Comparison of ENCODE assay signal across 9 mouse cellular contexts in genomic region chr7:28827338-28827737, GRCm38 (mm10). TPM values are rescaled to one million over a fixed set of nuclear protein-coding genes. Genes with fewer than 3 reads are reported as not detected.
A peak's percentile ranks its signal among the peaks of the same experiment; 100 is the strongest.
DNase-seq lines count a peak whose midpoint lies in the region; ATAC-seq and TF ChIP-seq lines count a peak whose summit lies in the region.
"Had no signal": no experiment of that assay in that cellular context is flagged by ENCODE, and none has a peak within 500 bp of the region (broad histone marks: within the 10 kb centered on the region; RNA-seq: fewer than 3 reads in every experiment).

No protein-coding gene starts in this region.

- WGBS in forebrain, embryonic 11.5 days: 73% methylated on average over 3 of the region's 3 CpGs
- WGBS in hindbrain, embryonic 11.5 days: 79% methylated on average over 3 of the region's 3 CpGs

- H3K4me3 ChIP-seq in forebrain, embryonic 11.5 days (ENCODE audit: low read depth, low read length): no peak overlapping the region
- H3K4me3 ChIP-seq in hindbrain, embryonic 11.5 days (ENCODE audit: low read depth, low read length): no peak overlapping the region
- H3K4me3 ChIP-seq: hindbrain, embryonic 12.5 days had no signal

- intact Hi-C loops in left cerebral cortex, postnatal 14 days (cut with DNase I): loop anchor here (5.0 kb wide), 1 partner anchor 40 kb away; no protein-coding TSS in a partner anchor

- ATAC-seq in frontal cortex, adult (ENCODE audit: low TSS enrichment): no peak
- ATAC-seq in inflammation-experienced regulatory T-cells, adult 6 months: no peak
- ATAC-seq in forebrain, embryonic 11.5 days (replicated peaks; ENCODE audit: low FRiP score): no peak
- ATAC-seq in hindbrain, embryonic 11.5 days (ENCODE audit: low FRiP score): no peak

- H3K27ac ChIP-seq in forebrain, embryonic 11.5 days (ENCODE audit: low read depth, low read length): no peak overlapping the region
- no peak overlapping the region for H3K27ac ChIP-seq in hindbrain, embryonic 11.5 days (ENCODE audit: low read depth, low read length)
- H3K27ac ChIP-seq: hindbrain, embryonic 12.5 days had no signal

- no peak overlapping the region for H3K4me2 ChIP-seq in forebrain, embryonic 11.5 days (ENCODE audit: low read depth, low read length, severe bottlenecking)
- H3K4me2 ChIP-seq in hindbrain, embryonic 11.5 days (replicated peaks; ENCODE audit: low read depth, low read length): no peak overlapping the region
- H3K4me2 ChIP-seq: hindbrain, embryonic 12.5 days had no signal

- no peak for TF ChIP-seq POLR2A in brain, embryonic 14.5 days (IDR thresholded peaks at IDR 0.05; ENCODE audit: borderline replicate concordance, extremely low read depth, insufficient read depth, insufficient read length, poor library complexity, severe bottlenecking)

- no peak for TF ChIP-seq CTCF in brain, embryonic 14.5 days (IDR thresholded peaks at IDR 0.05; ENCODE audit: borderline replicate concordance, extremely low read depth, insufficient read depth, insufficient read length)

- DNase-seq in frontal cortex, postnatal 36 days (ENCODE audit: low spot score in 2 of 2): peak; percentile 49 to 79
- DNase-seq in 3T3-L1 (ENCODE audit: low read depth, low spot score): peak; percentile 85
- DNase-seq in brain, embryonic 14.5 days (ENCODE audit: low read depth): peak; percentile 87
- DNase-seq in left cerebral cortex, postnatal 14 days (ENCODE audit: low spot score in 2 of 2): peak; percentile 83 to 89
- no peak for DNase-seq in forebrain, embryonic 11.5 days (ENCODE audit: low spot score)
- DNase-seq in hindbrain, embryonic 11.5 days (ENCODE audit: low spot score): no peak

- peaks cover 5% of the 10 kb centered on the region; the same call in 1 of the 2 replicates for H3K4me1 ChIP-seq in forebrain, embryonic 11.5 days (replicated peaks; ENCODE audit: control insufficient read depth, insufficient read depth, low read length)
- no peaks in the 10 kb centered on the region for H3K4me1 ChIP-seq in hindbrain, embryonic 11.5 days (replicated peaks; ENCODE audit: control insufficient read depth, insufficient read depth, low read length)

- H3K9ac ChIP-seq in forebrain, embryonic 11.5 days (ENCODE audit: low read length): no peak overlapping the region
- H3K9ac ChIP-seq in hindbrain, embryonic 11.5 days (ENCODE audit: low read depth, low read length): no peak overlapping the region
- H3K9ac ChIP-seq: hindbrain, embryonic 12.5 days had no signal

- H3K36me3 ChIP-seq in forebrain, embryonic 11.5 days (ENCODE audit: control insufficient read depth, insufficient read depth, low read length): peaks cover 2% of the 10 kb centered on the region; the same call in 1 of the 2 replicates
- peaks cover 3% of the 10 kb centered on the region; the same call in 1 of the 2 replicates for H3K36me3 ChIP-seq in hindbrain, embryonic 11.5 days (ENCODE audit: control insufficient read depth, insufficient read depth, low read length)

- no peaks in the 10 kb centered on the region for H3K9me3 ChIP-seq in forebrain, embryonic 11.5 days (ENCODE audit: control insufficient read depth, low read length)
- no peaks in the 10 kb centered on the region for H3K9me3 ChIP-seq in hindbrain, embryonic 11.5 days (ENCODE audit: control insufficient read depth, low read length)
- H3K9me3 ChIP-seq: hindbrain, embryonic 12.5 days had no signal

- H3K27me3 ChIP-seq in forebrain, embryonic 11.5 days (ENCODE audit: control insufficient read depth, insufficient read depth, low read length): no peaks in the 10 kb centered on the region
- H3K27me3 ChIP-seq in hindbrain, embryonic 11.5 days (ENCODE audit: control insufficient read depth, insufficient read depth, low read length): no peaks in the 10 kb centered on the region
- H3K27me3 ChIP-seq: hindbrain, embryonic 12.5 days had no signal

RNA-seq across cellular contexts. Expression of gene Ech1, which starts 2.3 kb away (rescaled TPM):
- polyA plus RNA-seq in brain, embryonic 14.5 days (2012; rRNA removed): 77.8 and 100 TPM in 2 replicates
- total RNA-seq in left cerebral cortex, postnatal 14 days (2021): 10 to 100 TPM; 43.6 to 44.2 TPM
- polyA plus RNA-seq in inflammation-experienced regulatory T-cells, adult 6 months (2017; shearing (Covaris generic)): 100 to 1,000 TPM; 190 to 267 (median 222) TPM
- polyA plus RNA-seq in forebrain, embryonic 11.5 days (2014; fragmentation: Nextera tagmentation; extraction: Ambion mirVana): 70.6 and 74.0 TPM in 2 replicates
- 83.8 and 84.2 TPM in 2 replicates for polyA plus RNA-seq in hindbrain, embryonic 11.5 days (2014; fragmentation: Nextera tagmentation; extraction: Ambion mirVana)

RNA-seq across cellular contexts. Expression of gene Lgals4, which starts 6.3 kb away (rescaled TPM):
- polyA plus RNA-seq in brain, embryonic 14.5 days (2012; rRNA removed): 6.0 and 7.0 TPM in 2 replicates
- 1 to 10 TPM; 2.6 TPM for total RNA-seq in left cerebral cortex, postnatal 14 days (2021)
- polyA plus RNA-seq in inflammation-experienced regulatory T-cells, adult 6 months (2017; shearing (Covaris generic)): 10 to 100 TPM; 18.1 to 38.8 (median 20.9) TPM
- polyA plus RNA-seq in forebrain, embryonic 11.5 days (2014; fragmentation: Nextera tagmentation; extraction: Ambion mirVana): 1.1 and 1.7 TPM in 2 replicates
- polyA plus RNA-seq in hindbrain, embryonic 11.5 days (2014; fragmentation: Nextera tagmentation; extraction: Ambion mirVana): 2.1 and 2.5 TPM in 2 replicates

RNA-seq across cellular contexts. Expression of gene Hnrnpl, which starts 19.0 kb away (rescaled TPM):
- 444 and 451 TPM in 2 replicates for polyA plus RNA-seq in brain, embryonic 14.5 days (2012; rRNA removed)
- 100 to 1,000 TPM; 401 to 422 TPM for total RNA-seq in left cerebral cortex, postnatal 14 days (2021)
- polyA plus RNA-seq in inflammation-experienced regulatory T-cells, adult 6 months (2017; shearing (Covaris generic)): 100 to 1,000 TPM; 171 to 386 (median 383) TPM
- 338 and 382 TPM in 2 replicates for polyA plus RNA-seq in forebrain, embryonic 11.5 days (2014; fragmentation: Nextera tagmentation; extraction: Ambion mirVana)
- 306 and 312 TPM in 2 replicates for polyA plus RNA-seq in hindbrain, embryonic 11.5 days (2014; fragmentation: Nextera tagmentation; extraction: Ambion mirVana)

RNA-seq across cellular contexts. Expression of gene Lgals7, which starts 36.3 kb away (rescaled TPM):
- 30.7 and 31.2 TPM in 2 replicates for polyA plus RNA-seq in brain, embryonic 14.5 days (2012; rRNA removed)
- under 1 TPM in 1 of 2 experiments, not detected in 1; 0.47 TPM for total RNA-seq in left cerebral cortex, postnatal 14 days (2021)
- polyA plus RNA-seq in inflammation-experienced regulatory T-cells, adult 6 months (2017; shearing (Covaris generic)): 1 to 10 TPM in 1 of 3 experiments, under 1 TPM in 1, not detected in 1; 0.46 to 5.6 TPM
- polyA plus RNA-seq in forebrain, embryonic 11.5 days (2014; fragmentation: Nextera tagmentation; extraction: Ambion mirVana): 0.52 and 0.88 TPM in 2 replicates
- polyA plus RNA-seq in hindbrain, embryonic 11.5 days (2014; fragmentation: Nextera tagmentation; extraction: Ambion mirVana): 1.7 and 2.7 TPM in 2 replicates

RNA-seq across cellular contexts. Expression of gene Rinl, which starts 38.6 kb away (rescaled TPM):
- 0.90 and 1.1 TPM in 2 replicates for polyA plus RNA-seq in brain, embryonic 14.5 days (2012; rRNA removed)
- total RNA-seq in left cerebral cortex, postnatal 14 days (2021): 1 to 10 TPM; 1.6 to 2.5 TPM
- 100 to 1,000 TPM; 216 to 294 (median 288) TPM for polyA plus RNA-seq in inflammation-experienced regulatory T-cells, adult 6 months (2017; shearing (Covaris generic))
- 2.1 and 2.4 TPM in 2 replicates for polyA plus RNA-seq in forebrain, embryonic 11.5 days (2014; fragmentation: Nextera tagmentation; extraction: Ambion mirVana)
- polyA plus RNA-seq in hindbrain, embryonic 11.5 days (2014; fragmentation: Nextera tagmentation; extraction: Ambion mirVana): 2.5 and 2.7 TPM in 2 replicates

Comparison
In these comparisons a context has a peak if more than half of its experiments do, and no peak if none do; other contexts are left out.
1. DNase-seq: peak in frontal cortex, postnatal 36 days (2 of 2), 3T3-L1 (single experiment), brain, embryonic 14.5 days (single experiment) and left cerebral cortex, postnatal 14 days (2 of 2); none in forebrain, embryonic 11.5 days (single experiment) and hindbrain, embryonic 11.5 days (single experiment).